Mouse (Mus musculus) cerebellum, adult 11-12 months (tissue): ENCODE data around the gene Ahdc1.
A peak's percentile ranks its signal among the peaks of the same experiment; 100 is the strongest.

Source experiments
- DNase-seq: peaks from one replicate; pipeline ENCODE4 v3.0.0; 2022

The Ahdc1 gene

DNA sequence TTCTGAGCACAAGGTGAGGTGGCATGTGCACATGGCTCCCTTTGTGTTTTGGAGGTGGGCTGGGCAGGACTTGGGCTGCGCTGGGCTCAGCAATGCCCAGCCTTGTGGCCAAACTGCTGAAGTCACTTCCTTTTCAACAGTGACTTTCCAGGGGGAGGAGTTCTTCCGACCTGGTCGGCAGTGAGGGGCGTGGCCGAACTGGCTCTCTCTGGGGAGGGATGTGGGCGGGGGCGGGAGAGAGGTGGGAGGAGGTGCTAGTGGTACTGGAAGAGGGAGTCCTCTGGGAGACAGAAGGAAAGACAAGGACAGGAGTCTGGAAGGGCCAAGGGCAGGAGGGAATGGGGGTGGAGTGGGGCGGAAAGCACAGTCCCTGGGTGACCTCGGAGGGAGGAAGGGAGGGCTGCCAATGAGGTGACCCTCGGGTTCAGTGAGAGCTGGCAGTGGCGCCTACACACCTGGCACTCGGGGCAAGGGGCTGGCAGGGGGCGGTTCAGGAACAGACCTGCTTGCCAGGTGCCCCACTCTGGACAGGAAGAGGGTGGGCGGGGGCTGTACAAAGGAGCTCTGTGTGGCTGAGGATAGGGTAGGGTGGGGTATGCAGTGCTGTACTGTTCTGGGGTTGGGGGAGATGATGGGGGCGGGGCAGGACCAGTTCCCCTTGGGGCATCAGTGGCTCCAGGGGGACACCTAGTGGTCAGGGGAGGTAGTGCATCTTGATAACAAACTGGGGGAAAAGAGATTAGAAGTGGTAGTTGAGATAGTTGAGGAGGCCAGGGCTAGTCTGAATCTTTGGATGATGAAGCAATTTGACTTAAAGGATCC is 45.2 kb downstream of the Ahdc1 start:
- peak; percentile 72 for DNase-seq

GRCm38 (mm10) chr4:133057389-133058122 is 46.5 kb downstream of the Ahdc1 start:
- DNase-seq = no peak

GRCm38 (mm10) chr4:133058123-133058453 is 47.0 kb downstream of the Ahdc1 start:
- DNase-seq = no peak

GRCm38 (mm10) chr4:133058513-133059480 is 47.7 kb downstream of the Ahdc1 start:
- DNase-seq = no peak

DNA sequence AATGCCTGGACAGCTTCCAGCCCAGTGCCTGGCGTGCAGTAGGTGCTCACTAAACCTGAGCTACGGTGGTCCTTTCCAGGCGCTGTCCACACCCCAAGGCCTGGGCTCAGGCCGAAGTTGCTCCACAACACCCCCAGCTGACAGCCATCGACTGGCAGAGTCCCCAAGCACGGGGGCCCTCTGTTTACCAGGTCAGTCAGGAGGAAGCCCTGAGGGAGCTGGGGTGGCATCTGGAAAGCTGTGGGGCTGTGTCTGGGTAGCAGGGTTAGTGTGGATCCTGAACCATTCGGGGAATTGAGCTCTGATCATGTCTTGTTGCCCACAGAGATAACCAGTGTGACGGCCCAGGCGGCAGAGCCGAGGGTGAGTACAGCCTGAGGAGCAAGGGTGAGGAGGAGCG is 49.6 kb downstream of the Ahdc1 start:
- DNase-seq = no peak

DNA sequence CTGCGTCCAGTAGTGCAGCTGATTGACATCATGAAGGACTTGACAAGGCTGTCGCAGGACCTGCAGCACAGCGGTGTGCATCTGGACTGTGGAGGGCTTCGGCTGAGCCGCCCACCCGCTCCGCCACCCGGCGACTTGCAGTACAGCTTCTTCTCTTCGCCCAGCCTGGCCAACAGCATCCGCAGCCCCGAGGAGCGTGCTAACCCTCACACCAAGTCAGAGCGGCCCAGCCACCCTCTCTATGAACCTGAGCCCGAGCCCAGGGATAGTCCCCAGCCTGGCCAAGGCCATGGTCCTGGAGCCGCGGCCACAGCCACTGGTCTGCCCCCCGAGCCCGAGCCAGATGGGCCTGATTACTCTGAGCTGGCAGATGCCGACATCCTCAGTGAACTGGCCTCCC is 50.7 kb downstream of the Ahdc1 start:
- no peak for DNase-seq

- no peak for DNase-seq
These were observed 51.2 kb downstream of the Ahdc1 start for GRCm38 (mm10) chr4:133062286-133062685.

- DNase-seq = no peak
These were observed 52.1 kb downstream of the Ahdc1 start for GRCm38 (mm10) chr4:133063203-133063602.

GRCm38 (mm10) chr4:133063799-133064198 is 52.7 kb downstream of the Ahdc1 start:
- no peak for DNase-seq

DNA sequence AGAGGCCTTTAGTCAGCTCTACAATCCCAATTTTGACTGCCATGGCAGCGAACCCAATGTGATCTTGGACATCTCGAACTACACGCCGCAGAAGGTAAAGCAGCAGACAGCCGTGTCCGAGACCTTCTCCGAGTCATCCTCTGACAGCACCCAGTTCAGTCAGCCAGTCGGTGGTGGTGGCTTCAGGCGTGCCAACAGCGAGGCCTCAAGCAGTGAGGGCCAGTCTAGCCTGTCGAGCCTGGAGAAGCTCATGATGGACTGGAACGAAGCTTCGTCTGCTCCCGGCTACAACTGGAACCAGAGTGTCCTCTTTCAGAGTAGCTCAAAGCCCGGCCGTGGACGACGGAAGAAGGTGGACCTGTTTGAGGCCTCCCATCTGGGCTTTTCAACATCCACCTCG is 53.7 kb downstream of the Ahdc1 start:
- no peak for DNase-seq

- DNase-seq = no peak
These were observed 54.9 kb downstream of the Ahdc1 start for GRCm38 (mm10) chr4:133065894-133066386.

DNA sequence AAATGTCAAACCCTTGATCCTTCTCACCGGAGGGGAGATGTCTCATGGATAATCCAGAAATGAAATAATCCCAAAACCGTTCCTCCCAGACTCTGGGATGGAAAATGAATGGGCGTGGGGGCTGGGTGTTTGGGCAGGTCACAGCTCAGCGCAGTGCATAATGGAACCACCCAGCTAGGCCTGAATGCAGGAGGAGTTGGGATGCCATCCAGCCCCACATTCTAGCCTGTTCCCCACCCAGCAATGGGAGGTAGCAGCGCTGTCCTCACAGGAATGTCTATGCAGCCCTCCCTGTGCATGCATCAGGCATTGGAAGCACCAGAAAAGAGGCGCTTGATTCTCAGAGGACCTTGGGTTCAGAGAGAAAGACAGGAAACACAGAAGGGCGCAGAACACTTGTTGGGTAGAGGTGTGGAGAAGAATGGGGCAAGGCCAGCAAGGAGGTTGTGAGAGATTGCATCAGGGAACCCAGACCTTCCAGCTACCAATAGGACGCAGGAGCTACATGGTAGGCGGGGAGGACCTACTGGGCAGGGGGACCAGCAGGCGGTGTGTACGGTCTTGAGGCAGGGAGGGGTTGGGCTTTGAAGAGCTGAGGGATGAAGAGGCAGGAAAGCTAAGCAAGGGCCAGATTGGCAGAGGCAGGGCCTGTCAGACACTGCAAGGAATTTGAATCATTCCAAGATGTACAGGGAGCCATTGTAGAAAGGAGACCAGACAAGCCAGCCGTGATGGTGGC is 57.5 kb downstream of the Ahdc1 start:
- DNase-seq = no peak

GRCm38 (mm10) chr4:133070388-133070787 is 59.3 kb downstream of the Ahdc1 start:
- no peak for DNase-seq

DNA sequence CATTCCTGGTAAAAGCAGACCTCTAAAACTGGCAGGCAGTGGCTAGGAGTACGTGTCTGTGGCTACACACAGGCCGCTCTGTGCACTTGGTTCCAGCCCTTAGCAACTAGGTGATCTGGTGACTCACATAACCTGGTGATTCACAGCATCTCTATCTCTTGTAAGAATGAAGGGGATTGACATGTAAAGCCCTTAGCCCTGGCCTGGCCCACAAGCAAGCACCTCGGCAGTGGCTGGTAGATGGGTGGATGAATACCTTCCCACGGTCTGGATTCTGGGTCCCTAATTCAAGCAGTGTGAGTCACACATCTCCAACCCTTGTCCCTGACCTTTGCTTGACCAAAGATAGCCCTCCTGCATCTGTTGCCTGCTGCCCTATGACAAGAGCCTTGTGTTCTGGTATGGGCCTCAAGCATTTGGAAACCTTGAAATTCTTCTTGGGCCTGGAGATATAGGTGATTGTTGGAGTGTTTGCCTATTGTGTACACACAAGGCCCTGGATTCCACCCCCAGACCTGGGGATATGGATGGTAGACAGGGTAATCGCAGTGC is 59.8 kb downstream of the Ahdc1 start:
- no peak for DNase-seq

DNA sequence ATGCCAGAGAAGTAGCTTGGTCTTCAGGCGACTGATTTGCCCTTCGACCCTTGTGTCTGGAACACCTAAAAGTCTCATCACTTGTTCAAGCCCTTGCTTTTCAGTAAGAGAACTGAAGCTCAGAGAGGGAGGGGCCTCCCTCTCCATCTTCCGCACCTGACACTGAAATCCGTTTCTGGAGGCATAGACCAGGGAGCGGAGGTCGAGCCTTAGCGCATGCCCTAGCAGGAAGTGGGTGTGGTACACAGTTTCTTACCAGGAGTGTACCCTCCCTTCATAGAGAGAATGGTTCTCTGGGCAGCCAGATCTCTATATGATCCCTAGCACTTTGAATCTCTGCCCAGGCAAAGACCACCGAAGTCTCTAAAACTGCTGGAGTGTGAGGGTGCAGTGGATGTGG is 62.1 kb downstream of the Ahdc1 start:
- no peak for DNase-seq

DNA sequence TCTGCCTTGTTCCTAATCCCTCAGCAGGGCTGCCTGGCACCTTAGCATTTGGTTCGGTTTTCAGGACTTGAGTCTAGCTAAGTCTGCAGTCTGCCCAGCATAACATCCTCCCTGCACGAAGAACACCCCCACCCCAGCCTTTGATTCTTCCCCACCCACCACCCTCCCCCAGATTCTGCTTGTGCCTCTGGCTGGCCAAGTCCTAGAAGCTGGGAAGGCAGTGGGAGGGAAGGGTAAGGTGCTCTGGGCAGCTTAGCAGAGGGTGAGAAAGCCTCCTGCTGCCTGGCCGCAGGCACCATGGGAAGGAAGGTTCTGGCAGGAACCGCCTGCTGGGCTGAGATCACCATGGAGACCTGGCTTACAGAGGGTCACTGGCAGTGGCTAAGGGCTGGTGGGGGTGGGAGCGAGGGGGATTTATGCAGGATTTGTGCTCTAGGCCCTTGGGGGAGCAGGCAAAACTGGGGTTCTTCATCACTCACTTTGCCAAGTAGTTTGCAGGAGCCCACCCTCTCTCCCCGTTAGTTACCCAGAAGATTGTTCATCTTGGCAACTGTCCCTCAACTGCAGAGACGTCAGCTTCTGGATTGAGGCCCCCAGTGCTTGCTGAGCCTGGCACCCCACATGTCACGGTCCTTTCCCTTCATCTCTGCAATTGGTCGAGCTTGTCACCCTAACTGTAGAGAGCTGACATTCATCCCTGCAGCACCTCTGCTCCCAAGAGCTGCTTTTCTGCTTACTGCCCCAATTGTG is 63.2 kb downstream of the Ahdc1 start:
- peak; percentile 64 for DNase-seq

DNA sequence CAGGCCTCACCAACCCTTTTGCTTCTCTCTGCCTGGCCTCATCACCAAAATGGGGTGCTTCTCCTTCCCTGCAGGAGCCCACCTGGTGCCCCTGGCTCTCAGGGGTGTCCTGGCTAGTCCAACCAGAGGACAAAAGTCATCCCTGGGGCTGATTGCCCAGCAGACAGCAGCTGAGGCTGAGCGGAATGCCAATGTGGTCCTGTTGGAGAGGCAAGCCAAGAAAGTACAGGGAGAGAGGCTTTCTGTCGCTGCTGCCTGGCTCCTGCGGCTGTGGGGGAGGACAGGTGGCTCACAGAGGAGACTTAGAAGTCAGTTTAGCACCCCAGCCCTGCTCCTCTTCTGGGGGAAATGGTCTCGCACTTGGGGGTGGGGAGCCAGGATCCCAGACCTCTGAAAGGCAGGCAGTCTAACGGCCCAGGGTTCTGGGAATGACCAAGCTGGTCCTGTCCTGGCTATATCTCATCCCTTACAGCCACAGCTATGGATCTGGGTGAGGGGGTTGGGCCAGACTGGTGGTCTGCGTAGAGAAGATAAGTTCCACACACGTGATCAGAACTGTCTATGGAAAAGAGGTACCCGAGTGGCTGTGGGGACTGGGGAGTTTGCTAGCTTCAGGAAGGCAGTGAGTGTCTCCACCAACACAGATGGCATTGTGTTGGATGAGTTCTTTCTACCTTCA is 64.0 kb downstream of the Ahdc1 start:
- DNase-seq = peak; percentile 66

DNA sequence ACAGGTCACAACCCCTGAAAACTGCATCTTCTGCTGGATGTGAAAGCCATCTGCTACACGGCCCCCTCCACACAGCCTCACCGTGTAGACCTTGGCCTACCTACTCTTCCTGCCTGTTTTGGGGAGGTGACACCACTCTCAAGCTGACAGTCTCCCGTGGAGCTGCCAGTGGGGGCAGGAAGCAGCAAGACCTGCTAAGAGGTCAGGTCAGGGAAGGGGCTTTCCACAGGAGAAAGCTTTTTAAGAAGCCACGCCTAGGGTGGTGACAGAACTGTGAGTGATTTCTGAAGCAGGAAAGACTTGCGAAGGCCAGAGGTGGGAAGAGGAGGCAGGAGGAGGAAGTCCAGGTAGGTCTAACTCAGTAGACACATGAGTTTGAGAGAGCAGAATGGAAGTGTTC is 67.9 kb downstream of the Ahdc1 start:
- DNase-seq = no peak

DNA sequence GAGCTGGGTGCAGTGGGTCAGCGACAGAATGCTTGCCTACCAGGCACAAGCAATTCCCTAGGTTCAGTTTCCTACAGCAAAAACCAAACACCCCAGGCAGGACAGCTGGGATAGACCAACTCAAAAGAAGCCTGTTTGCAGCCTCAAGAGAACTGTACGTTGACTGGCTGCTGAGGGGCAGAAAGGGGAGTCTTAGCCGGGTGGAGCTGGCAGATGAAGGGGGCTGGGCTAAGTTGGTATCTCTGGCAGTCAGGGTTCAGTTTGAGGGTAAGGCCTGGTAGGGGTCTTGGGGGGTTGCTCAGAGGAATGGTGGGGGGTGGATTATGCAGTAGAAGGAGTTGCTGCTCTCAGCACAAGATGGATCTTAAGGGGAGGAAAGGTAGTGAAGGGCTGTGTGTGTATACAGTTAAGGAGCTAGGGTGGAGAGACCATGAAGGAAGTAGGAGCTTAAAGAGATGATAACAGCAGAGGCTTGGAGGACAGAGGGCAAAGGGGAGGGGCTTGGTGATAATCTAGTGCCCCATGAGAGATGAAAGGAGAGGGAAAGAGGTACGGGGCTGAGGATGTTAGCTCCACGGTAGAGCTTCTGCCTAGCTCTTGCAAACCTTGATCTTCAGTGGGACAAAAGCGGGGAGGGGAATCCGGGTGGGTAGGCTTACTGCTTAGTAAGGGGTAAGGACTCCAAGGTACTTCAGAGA is 68.5 kb downstream of the Ahdc1 start:
- no peak for DNase-seq

- no peak for DNase-seq
These were observed 69.8 kb downstream of the Ahdc1 start for GRCm38 (mm10) chr4:133080862-133081261.
